Mouse (Mus musculus) brain, embryonic 14.5 days (tissue): ENCODE measurements around the gene Prkg1. TPM values are rescaled to one million over a fixed set of nuclear protein-coding genes. Genes with fewer than 3 reads are reported as not detected.

ENCODE experiments used
- DNase-seq: peaks from one replicate; pipeline ENCODE4 v3.0.0-alpha.2; 2011; ENCODE audit warnings: low read depth
- CTCF ChIP-seq: fragments of 200-500 bp; IDR thresholded peaks from 2 replicates; pipeline ENCODE4 v1.5.1; 2012; ENCODE audit warnings: inconsistent platforms, mild to moderate bottlenecking, moderate library complexity, borderline replicate concordance; ENCODE audit not compliant: insufficient read depth, insufficient read length; ENCODE audit errors: extremely low read depth
- POLR2A ChIP-seq: fragments of 200-500 bp; IDR thresholded peaks from 2 replicates; pipeline ENCODE4 v1.6.1; 2012; ENCODE audit warnings: mild to moderate bottlenecking, inconsistent platforms, borderline replicate concordance; ENCODE audit not compliant: poor library complexity, insufficient read depth, insufficient read length, severe bottlenecking; ENCODE audit errors: extremely low read depth
- polyA plus RNA-seq: library from polyadenylated mRNA; depleted of rRNA; stranded (reverse); fragments of >200 nt; gene quantifications from 2 replicates; pipeline ENCODE4 v1.2.3, GENCODE M21; 2012

Gene Prkg1
- polyA plus RNA-seq, 1 experiment: 4.5 TPM

DNA sequence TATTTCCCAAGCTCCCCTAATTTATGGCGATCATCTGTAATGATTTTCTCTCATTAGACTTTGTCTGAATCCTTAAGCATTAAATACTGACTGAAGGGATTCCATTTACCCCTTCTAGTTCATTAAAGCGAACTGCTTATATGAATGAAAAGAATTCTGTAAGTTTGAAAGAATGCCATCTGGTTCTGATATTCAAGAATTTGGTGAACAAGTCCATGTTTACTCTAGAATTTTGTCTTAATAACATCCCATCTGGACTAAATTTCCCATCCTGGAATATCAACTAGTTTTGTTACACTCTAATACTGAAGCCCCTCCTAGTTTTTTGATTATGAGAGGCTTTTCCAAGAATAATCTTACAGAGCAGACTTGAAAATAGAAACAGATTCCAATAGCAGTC lies 258.5 kb downstream of the Prkg1 start:
- TF ChIP-seq POLR2A: no peak
- no peak for TF ChIP-seq CTCF
- peak; percentile 5 for DNase-seq

GRCm38 (mm10) chr19:31505041-31505440 lies 259.8 kb downstream of the Prkg1 start:
- TF ChIP-seq CTCF: no peak
- no peak for TF ChIP-seq POLR2A
- no peak for DNase-seq

DNA sequence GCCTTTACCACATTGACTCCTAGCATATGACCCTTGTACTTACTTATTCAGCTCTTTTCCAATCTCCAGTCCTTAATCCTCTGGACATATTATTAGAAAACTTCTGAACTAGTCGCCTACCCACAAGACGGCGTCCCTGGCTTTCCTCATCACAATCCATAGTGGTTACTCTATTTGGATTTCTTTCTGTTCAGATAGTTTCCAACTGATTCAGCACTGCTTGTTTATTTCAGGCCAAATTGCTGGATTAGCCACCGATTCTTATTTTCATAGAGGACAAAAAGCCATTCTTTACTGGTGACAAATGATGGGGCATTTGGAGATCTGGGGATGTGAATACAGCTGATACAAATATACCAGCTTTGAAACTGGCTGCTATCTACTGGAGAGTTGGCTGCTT lies 267.4 kb downstream of the Prkg1 start:
- no peak for TF ChIP-seq CTCF
- no peak for TF ChIP-seq POLR2A
- no peak for DNase-seq

- DNase-seq: no peak
- TF ChIP-seq CTCF (no peak), POLR2A (no peak)
Measured at GRCm38 (mm10) chr19:31489606-31490005, 275.2 kb downstream of the Prkg1 start.

- DNase-seq: peak; percentile 31
- TF ChIP-seq CTCF (no peak), POLR2A (no peak)
Measured at GRCm38 (mm10) chr19:31471766-31472165, 293.1 kb downstream of the Prkg1 start.

- no peak for DNase-seq
- no peak for TF ChIP-seq POLR2A
- TF ChIP-seq CTCF: no peak
Measured at GRCm38 (mm10) chr19:31460188-31460587, 304.6 kb downstream of the Prkg1 start.

- no peak for DNase-seq
- TF ChIP-seq POLR2A: no peak
- no peak for TF ChIP-seq CTCF
Measured at GRCm38 (mm10) chr19:31444101-31444500, 320.7 kb downstream of the Prkg1 start.

GRCm38 (mm10) chr19:31442311-31442710 lies 322.5 kb downstream of the Prkg1 start:
- DNase-seq: no peak
- TF ChIP-seq CTCF (no peak), POLR2A (no peak)

DNA sequence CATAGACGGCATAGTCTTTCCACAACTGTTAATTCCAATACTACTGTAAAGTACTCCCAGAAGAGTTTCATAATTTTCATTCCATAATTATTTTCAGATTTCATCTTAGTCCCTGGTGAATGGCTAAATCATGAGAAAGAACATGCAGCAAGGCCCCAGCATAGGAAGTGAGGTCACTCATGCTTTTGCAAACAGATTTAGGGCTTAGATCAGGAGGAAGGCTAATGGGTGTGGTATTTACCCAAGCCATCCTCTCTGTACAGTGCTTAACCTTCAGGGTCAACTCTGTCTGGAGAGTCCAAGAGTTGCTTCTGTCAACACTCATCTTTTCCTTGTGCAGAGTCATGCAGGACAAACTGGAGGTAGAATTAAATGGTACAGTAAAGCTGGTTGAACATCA lies 331.4 kb downstream of the Prkg1 start:
- TF ChIP-seq POLR2A (no peak), CTCF (no peak)
- DNase-seq: no peak

GRCm38 (mm10) chr19:31431411-31431810 lies 333.4 kb downstream of the Prkg1 start:
- TF ChIP-seq CTCF: no peak
- no peak for TF ChIP-seq POLR2A
- DNase-seq: no peak

DNA sequence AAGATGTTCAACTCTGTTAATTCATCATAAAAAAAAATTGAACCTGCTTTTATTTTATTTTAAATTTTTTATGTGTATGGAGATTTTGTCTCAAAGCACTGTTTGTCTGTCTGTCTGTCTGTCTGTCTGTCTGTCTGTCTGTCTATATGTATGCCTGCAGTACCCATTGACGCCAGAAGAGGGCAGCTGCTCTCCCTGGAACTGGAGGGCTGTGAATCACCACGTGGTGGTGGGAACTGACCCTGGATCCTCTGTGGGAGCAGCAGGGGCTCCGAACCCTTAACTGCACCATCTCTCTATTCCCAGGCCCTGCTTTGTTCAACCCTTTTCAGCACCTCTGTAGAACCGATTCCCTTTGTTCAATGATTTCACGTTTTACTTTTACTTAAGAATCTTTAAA lies 338.7 kb downstream of the Prkg1 start:
- TF ChIP-seq CTCF (peak; percentile 45; the same call in 1 of the 2 replicates), POLR2A (no peak)
- no peak for DNase-seq

- TF ChIP-seq CTCF (no peak), POLR2A (no peak)
- DNase-seq: peak; percentile 75
Measured at GRCm38 (mm10) chr19:31425199-31425598, 339.6 kb downstream of the Prkg1 start.

- no peak for DNase-seq
- no peak for TF ChIP-seq POLR2A
- TF ChIP-seq CTCF: no peak
Measured at GRCm38 (mm10) chr19:31424319-31424718, 340.5 kb downstream of the Prkg1 start.

DNA sequence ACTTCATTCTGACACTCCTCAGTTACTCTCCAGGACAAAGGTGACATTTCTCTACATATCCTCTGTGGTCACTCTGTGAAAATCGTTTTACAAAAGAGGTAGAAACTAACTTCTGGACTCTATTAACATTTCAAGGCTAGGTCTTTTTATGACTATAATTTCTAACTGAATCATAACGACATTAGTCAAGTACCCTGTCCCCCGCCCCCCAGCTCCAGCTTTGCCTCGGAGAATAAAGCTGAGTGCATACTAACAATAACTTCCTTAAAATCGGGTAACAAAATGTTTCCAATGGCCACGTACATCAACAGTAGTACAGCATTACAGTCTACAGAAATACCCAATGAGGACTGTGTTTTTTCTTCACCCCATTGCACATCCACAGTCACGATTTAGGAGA lies 351.3 kb downstream of the Prkg1 start:
- no peak for DNase-seq
- no peak for TF ChIP-seq CTCF

GRCm38 (mm10) chr19:31396096-31396495 lies 368.7 kb downstream of the Prkg1 start:
- TF ChIP-seq CTCF: no peak
- no peak for TF ChIP-seq POLR2A
- DNase-seq: no peak
